Mouse (Mus musculus): ENCODE data around the gene Tmx4. TPM values are rescaled to one million over a fixed set of nuclear protein-coding genes. Genes with fewer than 3 reads are reported as not detected.

Gene Tmx4
- 23.6 and 38.5 TPM in 2 replicates for polyA plus RNA-seq (2016; fragmentation: Nextera tagmentation; extraction: Ambion mirVana)

- Histone ChIP-seq H3K4me1 (peaks cover 37% of the 10 kb centered on the region), H3K27me3 (ENCODE audit: low read depth, poor library complexity, severe bottlenecking) (no peaks in the 10 kb centered on the region), H3K9me3 (replicated peaks) (no peaks in the 10 kb centered on the region), H3K36me3 (peaks cover 6% of the 10 kb centered on the region; the same call in 1 of the 2 replicates), H3K27ac (replicated peaks) (peak within 1 kb of the TSS; percentile 97), H3K4me3 (peak within 1 kb of the TSS; percentile 76)
- peak; percentile 99 for DNase-seq (ENCODE audit: low spot score)
- under 1% methylated on average over 57 of the region's 57 CpGs for WGBS
Measured at GRCm38 (mm10) chr2:134643514-134644300, at the start of gene Tmx4. Gene Tmx4 (minus strand): TSS chr2:134644145.

- no peak for DNase-seq (ENCODE audit: low spot score)
- no peaks in the 10 kb centered on the region for H3K27me3 ChIP-seq (ENCODE audit: low read depth, poor library complexity, severe bottlenecking)
- no peaks in the 10 kb centered on the region for H3K4me1 ChIP-seq
- H3K36me3 ChIP-seq: no peaks in the 10 kb centered on the region
- H3K9me3 ChIP-seq (replicated peaks): no peaks in the 10 kb centered on the region
- no peak overlapping the region for H3K4me3 ChIP-seq
- H3K27ac ChIP-seq (replicated peaks): no peak overlapping the region
- 78% methylated on average over 1 of the region's 1 CpGs for WGBS
Measured at GRCm38 (mm10) chr2:134692125-134692524, 48.2 kb upstream of the Tmx4 start.

- 87% methylated on average over 7 of the region's 7 CpGs for WGBS
- H3K27me3 ChIP-seq (ENCODE audit: low read depth, poor library complexity, severe bottlenecking): no peaks in the 10 kb centered on the region
- no peak overlapping the region for H3K27ac ChIP-seq (replicated peaks)
- no peaks in the 10 kb centered on the region for H3K36me3 ChIP-seq
- H3K9me3 ChIP-seq (replicated peaks): no peaks in the 10 kb centered on the region
- no peak overlapping the region for H3K4me3 ChIP-seq
- no peak for DNase-seq (ENCODE audit: low spot score)
- no peaks in the 10 kb centered on the region for H3K4me1 ChIP-seq
Measured at GRCm38 (mm10) chr2:134691055-134691454, 47.1 kb upstream of the Tmx4 start.

GRCm38 (mm10) chr2:134682326-134682725, 38.4 kb upstream of the Tmx4 start:
- Histone ChIP-seq H3K27ac (replicated peaks) (no peak overlapping the region), H3K9me3 (replicated peaks) (no peaks in the 10 kb centered on the region), H3K27me3 (ENCODE audit: low read depth, poor library complexity, severe bottlenecking) (no peaks in the 10 kb centered on the region), H3K36me3 (no peaks in the 10 kb centered on the region), H3K4me1 (peaks cover 7% of the 10 kb centered on the region; the same call in 1 of the 2 replicates), H3K4me3 (no peak overlapping the region)
- no peak for DNase-seq (ENCODE audit: low spot score)
- 51% methylated on average over 3 of the region's 3 CpGs for WGBS

GRCm38 (mm10) chr2:134681271-134681961, 37.5 kb upstream of the Tmx4 start:
- no peak overlapping the region for H3K27ac ChIP-seq (replicated peaks)

GRCm38 (mm10) chr2:134679567-134679966, 35.6 kb upstream of the Tmx4 start:
- no peak overlapping the region for H3K4me3 ChIP-seq
- no peak for DNase-seq (ENCODE audit: low spot score)
- H3K9me3 ChIP-seq (replicated peaks): no peaks in the 10 kb centered on the region
- H3K4me1 ChIP-seq: peaks cover 7% of the 10 kb centered on the region; the same call in 1 of the 2 replicates
- H3K27me3 ChIP-seq (ENCODE audit: low read depth, poor library complexity, severe bottlenecking): no peaks in the 10 kb centered on the region
- H3K27ac ChIP-seq (replicated peaks): no peak overlapping the region
- no peaks in the 10 kb centered on the region for H3K36me3 ChIP-seq
- 74% methylated on average over 3 of the region's 3 CpGs for WGBS

More at GRCm38 (mm10) chr2:134681271-134681961, 37.5 kb upstream of the Tmx4 start:
- no peak for DNase-seq (ENCODE audit: low spot score)
- Histone ChIP-seq H3K9me3 (replicated peaks) (no peaks in the 10 kb centered on the region), H3K27me3 (ENCODE audit: low read depth, poor library complexity, severe bottlenecking) (no peaks in the 10 kb centered on the region), H3K4me3 (no peak overlapping the region), H3K36me3 (no peaks in the 10 kb centered on the region), H3K4me1 (peaks cover 7% of the 10 kb centered on the region; the same call in 1 of the 2 replicates)
- WGBS: 40% methylated on average over 9 of the region's 9 CpGs

- no peaks in the 10 kb centered on the region for H3K36me3 ChIP-seq
- 86% methylated on average over 1 of the region's 1 CpGs for WGBS
- no peak overlapping the region for H3K27ac ChIP-seq (replicated peaks)
- no peaks in the 10 kb centered on the region for H3K27me3 ChIP-seq (ENCODE audit: low read depth, poor library complexity, severe bottlenecking)
- H3K4me3 ChIP-seq: no peak overlapping the region
- no peaks in the 10 kb centered on the region for H3K4me1 ChIP-seq
- DNase-seq (ENCODE audit: low spot score): no peak
- no peaks in the 10 kb centered on the region for H3K9me3 ChIP-seq (replicated peaks)
Measured at GRCm38 (mm10) chr2:134675465-134675864, 31.5 kb upstream of the Tmx4 start.

GRCm38 (mm10) chr2:134673604-134674003, 29.7 kb upstream of the Tmx4 start:
- no peaks in the 10 kb centered on the region for H3K9me3 ChIP-seq (replicated peaks)
- peak; percentile 43 for DNase-seq (ENCODE audit: low spot score)
- H3K36me3 ChIP-seq: no peaks in the 10 kb centered on the region
- WGBS: 77% methylated on average over 5 of the region's 5 CpGs
- H3K27ac ChIP-seq (replicated peaks): no peak overlapping the region
- H3K27me3 ChIP-seq (ENCODE audit: low read depth, poor library complexity, severe bottlenecking): no peaks in the 10 kb centered on the region
- H3K4me1 ChIP-seq: no peaks in the 10 kb centered on the region
- H3K4me3 ChIP-seq: no peak overlapping the region

GRCm38 (mm10) chr2:134656477-134656876, 12.5 kb upstream of the Tmx4 start:
- H3K36me3 ChIP-seq: no peaks in the 10 kb centered on the region
- H3K4me3 ChIP-seq: no peak overlapping the region
- no peaks in the 10 kb centered on the region for H3K9me3 ChIP-seq (replicated peaks)
- no peak for DNase-seq (ENCODE audit: low spot score)
- no peak overlapping the region for H3K27ac ChIP-seq (replicated peaks)
- 0 out of 2 replicates have a peak, but pooled peaks cover 4% of the 10 kb centered on the region for H3K4me1 ChIP-seq
- 29% methylated on average over 4 of the region's 4 CpGs for WGBS
- H3K27me3 ChIP-seq (ENCODE audit: low read depth, poor library complexity, severe bottlenecking): no peaks in the 10 kb centered on the region

- Histone ChIP-seq H3K36me3 (no peaks in the 10 kb centered on the region), H3K27me3 (ENCODE audit: low read depth, poor library complexity, severe bottlenecking) (no peaks in the 10 kb centered on the region), H3K4me3 (no peak overlapping the region), H3K27ac (replicated peaks) (no peak overlapping the region), H3K9me3 (replicated peaks) (no peaks in the 10 kb centered on the region), H3K4me1 (0 out of 2 replicates have a peak, but pooled peaks cover 4% of the 10 kb centered on the region)
- DNase-seq (ENCODE audit: low spot score): no peak
Measured at GRCm38 (mm10) chr2:134654668-134655067, 10.7 kb upstream of the Tmx4 start.

- no peak for DNase-seq (ENCODE audit: low spot score)
- Histone ChIP-seq H3K4me3 (no peak overlapping the region), H3K27ac (replicated peaks) (no peak overlapping the region), H3K27me3 (ENCODE audit: low read depth, poor library complexity, severe bottlenecking) (no peaks in the 10 kb centered on the region), H3K36me3 (no peaks in the 10 kb centered on the region), H3K4me1 (0 out of 2 replicates have a peak, but pooled peaks cover 4% of the 10 kb centered on the region), H3K9me3 (replicated peaks) (no peaks in the 10 kb centered on the region)
- WGBS: 88% methylated on average over 5 of the region's 5 CpGs
Measured at GRCm38 (mm10) chr2:134652759-134653158, 8.8 kb upstream of the Tmx4 start.

- Histone ChIP-seq H3K9me3 (replicated peaks) (no peaks in the 10 kb centered on the region), H3K4me3 (no peak overlapping the region), H3K27ac (replicated peaks) (no peak overlapping the region), H3K36me3 (no peaks in the 10 kb centered on the region), H3K4me1 (peaks cover 18% of the 10 kb centered on the region), H3K27me3 (ENCODE audit: low read depth, poor library complexity, severe bottlenecking) (no peaks in the 10 kb centered on the region)
- WGBS: 89% methylated on average over 3 of the region's 3 CpGs
- DNase-seq (ENCODE audit: low spot score): no peak
Measured at GRCm38 (mm10) chr2:134648999-134649398, 5.1 kb upstream of the Tmx4 start.

- Histone ChIP-seq H3K27ac (replicated peaks) (no peak overlapping the region), H3K9me3 (replicated peaks) (no peaks in the 10 kb centered on the region), H3K27me3 (ENCODE audit: low read depth, poor library complexity, severe bottlenecking) (no peaks in the 10 kb centered on the region), H3K36me3 (no peaks in the 10 kb centered on the region), H3K4me3 (no peak overlapping the region), H3K4me1 (peaks cover 37% of the 10 kb centered on the region)
- DNase-seq (ENCODE audit: low spot score): no peak
- 87% methylated on average over 3 of the region's 3 CpGs for WGBS
Measured at GRCm38 (mm10) chr2:134645752-134646151, 1.8 kb upstream of the Tmx4 start.

Measured in midbrain, embryonic 10.5 days (tissue).